Mouse (Mus musculus) layer of hippocampus, adult 6 months (tissue): ENCODE data around the gene Spin2-ps6. TPM values are rescaled to one million over a fixed set of nuclear protein-coding genes. Genes with fewer than 3 reads are reported as not detected.

Source experiments
- long read RNA-seq, 2 experiments: library from polyadenylated mRNA; unstranded; transcript quantifications; one replicate each; pipeline ENCODE4 v2.0.0; 2019 to 2020
- polyA plus RNA-seq: library from polyadenylated mRNA; unstranded; fragments of <200 nt; fragmentation: Nextera tagmentation; gene quantifications from 2 replicates; pipeline ENCODE4 v1.2.3, GENCODE M21; 2021

Gene Spin2-ps6
- not detected in 2 replicates for polyA plus RNA-seq
- long read RNA-seq, experiment 1: 0 reads
- long read RNA-seq, experiment 2: 0 reads

DNA sequence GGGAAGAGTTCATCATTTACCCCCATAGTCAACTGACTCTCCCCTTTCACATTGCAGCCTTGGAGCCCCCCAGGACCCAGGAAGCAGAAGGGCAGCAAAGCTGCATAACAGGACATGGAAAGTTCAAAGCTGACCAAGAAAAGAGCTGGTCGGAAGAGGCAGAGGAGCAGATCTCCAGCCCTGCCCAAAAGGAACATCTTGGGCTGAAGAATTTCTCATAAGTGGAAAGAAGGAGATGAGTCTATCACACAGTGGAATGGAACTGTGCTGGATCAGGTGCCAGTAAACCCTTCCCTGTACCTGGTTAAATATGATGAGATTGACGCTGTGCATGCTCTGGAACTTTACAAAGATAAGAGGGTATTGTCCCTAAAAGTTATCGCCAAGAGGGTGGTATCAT lies at the start of gene Spin2-ps6:
Gene Spin2-ps6 (plus strand): TSS at position 301 of the 400 bp plus-strand sequence.

Other genes starting within 250 kb of the Spin2-ps6 start
- not detected in 2 replicates for gene Btbd35f12, start 78.5 kb downstream of the Spin2-ps6 start, polyA plus RNA-seq